Mouse (Mus musculus): ENCODE measurements around the gene Mex3b. TPM values are rescaled to one million over a fixed set of nuclear protein-coding genes. Genes with fewer than 3 reads are reported as not detected.

Gene Mex3b
- polyA plus RNA-seq, 1 experiment, result 0.01 TPM

DNA sequence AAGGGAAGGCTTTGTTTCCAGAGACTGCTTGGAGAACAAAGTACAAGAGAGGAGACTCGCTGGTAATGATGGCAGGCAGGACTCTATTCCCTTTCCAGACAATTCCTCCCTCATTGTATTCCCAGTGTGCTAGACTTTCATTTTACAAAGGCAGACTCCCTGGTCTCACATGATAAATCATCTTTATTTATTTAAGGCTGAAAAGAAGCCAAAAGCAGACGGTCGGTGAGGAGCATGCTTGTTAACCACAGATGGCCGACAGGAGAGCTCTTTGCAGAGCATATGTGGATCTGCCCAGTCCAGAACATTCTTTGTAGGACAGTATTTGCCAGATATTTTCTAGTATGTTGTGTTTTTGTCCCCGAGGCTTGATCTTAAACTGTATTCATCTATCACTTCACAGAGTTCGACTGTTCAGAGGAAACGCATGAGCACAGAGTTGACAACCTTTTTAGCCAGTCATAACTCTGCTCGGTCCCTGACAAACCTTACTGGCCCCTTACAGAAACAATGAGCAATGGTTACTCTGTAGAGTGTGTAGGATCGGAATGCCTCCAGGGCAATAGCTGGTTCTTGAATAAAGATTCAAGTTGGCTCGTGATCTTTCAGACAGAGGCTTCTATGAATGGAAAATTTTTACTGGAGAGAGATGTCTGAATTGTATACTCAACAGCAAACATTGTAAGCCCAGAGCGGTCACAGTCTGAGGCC lies 28.0 kb upstream of the Mex3b start:
- Histone ChIP-seq H3K9me3 (ENCODE audit: control insufficient read depth, low read length) (no peaks in the 10 kb centered on the region), H3K4me1 (ENCODE audit: control insufficient read depth) (no peaks in the 10 kb centered on the region), H3K36me3 (ENCODE audit: control insufficient read depth) (no peaks in the 10 kb centered on the region), H3K27me3 (ENCODE audit: control insufficient read depth) (no peaks in the 10 kb centered on the region), H3K4me3 (replicated peaks) (no peak overlapping the region)
- TF ChIP-seq GATA1 (IDR thresholded peaks at IDR 0.05; ENCODE audit: low read length) (no peak), TAL1 (IDR thresholded peaks at IDR 0.05; ENCODE audit: low read length) (no peak)

DNA sequence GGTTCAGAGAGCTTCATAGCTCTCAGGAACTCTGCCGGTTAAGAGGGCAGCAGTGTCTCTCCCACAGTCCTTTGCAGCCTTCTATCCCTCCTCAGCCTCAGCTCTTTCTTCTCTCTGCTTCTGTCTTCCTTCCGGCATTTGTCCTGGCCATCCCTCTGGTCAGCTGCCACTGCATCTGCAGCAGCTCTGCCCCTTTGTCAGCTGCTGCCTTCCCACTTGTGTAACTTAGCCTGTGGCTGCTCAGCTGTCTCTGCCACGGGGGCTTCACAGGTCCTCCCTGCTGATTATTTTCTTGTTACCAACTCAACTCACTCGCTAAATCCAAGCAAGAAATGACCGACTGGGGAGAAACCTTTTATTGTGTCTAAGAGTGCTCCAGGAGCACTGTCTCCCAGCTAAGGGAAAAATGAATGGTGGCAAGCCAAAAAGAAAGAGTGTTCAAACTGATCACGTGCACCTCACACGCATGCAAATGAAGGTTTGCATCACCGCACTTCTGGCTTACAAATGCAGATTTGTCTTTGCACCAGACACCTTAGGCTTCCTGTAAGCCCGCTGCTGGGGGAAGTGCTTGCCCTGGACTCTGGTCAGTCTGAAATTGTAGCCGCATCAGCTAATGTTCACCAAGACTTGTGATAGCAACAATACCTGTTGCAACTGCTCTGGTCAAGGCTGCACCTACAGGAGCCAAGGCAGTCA lies 24.8 kb upstream of the Mex3b start:
- TF ChIP-seq GATA1 (IDR thresholded peaks at IDR 0.05; ENCODE audit: low read length) (no peak), TAL1 (IDR thresholded peaks at IDR 0.05; ENCODE audit: low read length) (no peak)
- H3K27me3 ChIP-seq (ENCODE audit: control insufficient read depth), result no peaks in the 10 kb centered on the region
- no peaks in the 10 kb centered on the region for H3K9me3 ChIP-seq (ENCODE audit: control insufficient read depth, low read length)
- H3K4me3 ChIP-seq (replicated peaks), result no peak overlapping the region
- H3K4me1 ChIP-seq (ENCODE audit: control insufficient read depth), result no peaks in the 10 kb centered on the region
- H3K36me3 ChIP-seq (ENCODE audit: control insufficient read depth), result no peaks in the 10 kb centered on the region

DNA sequence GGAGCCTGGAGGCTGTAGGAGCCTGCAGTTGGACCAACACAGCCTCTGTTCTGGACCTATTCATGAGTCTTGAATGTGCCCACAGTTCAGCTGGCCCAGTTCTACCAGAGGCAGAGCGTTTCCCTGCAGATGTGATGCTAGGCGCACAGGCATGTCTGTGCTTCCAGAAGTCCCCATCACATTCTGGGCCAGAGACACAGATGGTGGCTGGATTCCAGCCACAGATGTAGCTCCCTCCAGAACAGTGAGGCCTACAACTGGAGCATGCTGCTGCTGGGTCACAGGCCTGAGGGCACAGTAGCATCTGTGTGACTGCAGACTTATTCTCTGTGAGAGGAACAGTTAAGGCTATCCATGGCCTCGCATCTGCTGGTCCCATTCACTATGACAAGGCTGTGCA lies 16.4 kb upstream of the Mex3b start:
- TF ChIP-seq TAL1 (IDR thresholded peaks at IDR 0.05; ENCODE audit: low read length), result no peak
- TF ChIP-seq GATA1 (IDR thresholded peaks at IDR 0.05; ENCODE audit: low read length), result no peak
- no peaks in the 10 kb centered on the region for H3K9me3 ChIP-seq (ENCODE audit: control insufficient read depth, low read length)
- no peaks in the 10 kb centered on the region for H3K4me1 ChIP-seq (ENCODE audit: control insufficient read depth)
- no peaks in the 10 kb centered on the region for H3K36me3 ChIP-seq (ENCODE audit: control insufficient read depth)
- H3K27me3 ChIP-seq (ENCODE audit: control insufficient read depth), result no peaks in the 10 kb centered on the region
- H3K4me3 ChIP-seq (replicated peaks), result no peak overlapping the region

DNA sequence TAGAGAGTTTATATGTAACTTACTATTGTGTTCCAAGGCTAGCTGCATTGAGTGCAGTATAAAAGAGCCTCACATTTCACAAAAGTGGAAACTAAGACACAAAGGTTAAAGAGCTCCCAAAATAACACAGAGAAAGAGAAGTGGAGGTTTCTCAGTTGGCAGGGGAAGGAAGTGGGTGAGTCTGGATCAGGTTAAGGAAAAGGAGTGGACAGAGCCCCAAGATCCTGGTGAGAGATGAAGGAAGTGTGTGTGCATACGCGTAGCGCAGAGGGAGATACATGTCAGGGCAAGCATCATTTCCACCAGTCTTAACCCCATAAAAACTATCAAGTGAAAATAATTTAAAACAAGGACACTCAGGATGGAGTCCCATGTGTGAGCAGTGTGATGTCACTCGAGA lies 15.5 kb upstream of the Mex3b start:
- H3K27me3 ChIP-seq (ENCODE audit: control insufficient read depth), result no peaks in the 10 kb centered on the region
- no peaks in the 10 kb centered on the region for H3K36me3 ChIP-seq (ENCODE audit: control insufficient read depth)
- H3K4me3 ChIP-seq (replicated peaks), result no peak overlapping the region
- TF ChIP-seq GATA1 (IDR thresholded peaks at IDR 0.05; ENCODE audit: low read length), result no peak
- no peak for TF ChIP-seq TAL1 (IDR thresholded peaks at IDR 0.05; ENCODE audit: low read length)
- H3K4me1 ChIP-seq (ENCODE audit: control insufficient read depth), result no peaks in the 10 kb centered on the region
- H3K9me3 ChIP-seq (ENCODE audit: control insufficient read depth, low read length), result no peaks in the 10 kb centered on the region

DNA sequence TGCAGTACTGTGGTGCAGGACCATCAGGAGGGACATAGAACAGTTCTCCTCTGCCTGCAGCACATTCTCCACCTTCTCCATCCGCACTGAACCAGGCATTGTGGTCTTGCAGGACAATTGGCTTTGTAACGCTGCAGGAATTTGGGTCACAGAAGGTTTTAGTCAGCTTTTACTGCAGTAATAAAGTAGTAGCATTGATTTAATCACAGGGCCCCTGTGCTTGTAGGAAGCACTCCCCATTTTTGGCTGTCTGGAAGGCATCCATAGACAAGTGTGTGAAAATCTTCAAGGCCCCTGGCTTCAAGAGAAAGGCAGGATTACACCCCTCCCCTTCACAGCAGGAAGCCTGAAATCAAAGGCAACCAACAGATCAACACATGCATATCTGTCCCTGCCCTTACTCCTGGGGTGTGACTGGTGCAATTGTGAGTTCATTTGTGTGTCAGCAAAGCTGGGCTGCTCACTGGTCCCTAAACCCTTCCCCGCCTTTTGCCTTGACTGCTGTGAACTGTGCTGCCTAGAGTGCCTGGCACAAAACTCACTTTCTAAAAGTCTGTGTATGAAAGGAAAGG lies 12.9 kb upstream of the Mex3b start:
- Histone ChIP-seq H3K4me3 (replicated peaks) (no peak overlapping the region), H3K36me3 (ENCODE audit: control insufficient read depth) (no peaks in the 10 kb centered on the region), H3K9me3 (ENCODE audit: control insufficient read depth, low read length) (no peaks in the 10 kb centered on the region), H3K4me1 (ENCODE audit: control insufficient read depth) (no peaks in the 10 kb centered on the region), H3K27me3 (ENCODE audit: control insufficient read depth) (no peaks in the 10 kb centered on the region)
- TF ChIP-seq GATA1 (IDR thresholded peaks at IDR 0.05; ENCODE audit: low read length), result no peak
- no peak for TF ChIP-seq TAL1 (IDR thresholded peaks at IDR 0.05; ENCODE audit: low read length)

DNA sequence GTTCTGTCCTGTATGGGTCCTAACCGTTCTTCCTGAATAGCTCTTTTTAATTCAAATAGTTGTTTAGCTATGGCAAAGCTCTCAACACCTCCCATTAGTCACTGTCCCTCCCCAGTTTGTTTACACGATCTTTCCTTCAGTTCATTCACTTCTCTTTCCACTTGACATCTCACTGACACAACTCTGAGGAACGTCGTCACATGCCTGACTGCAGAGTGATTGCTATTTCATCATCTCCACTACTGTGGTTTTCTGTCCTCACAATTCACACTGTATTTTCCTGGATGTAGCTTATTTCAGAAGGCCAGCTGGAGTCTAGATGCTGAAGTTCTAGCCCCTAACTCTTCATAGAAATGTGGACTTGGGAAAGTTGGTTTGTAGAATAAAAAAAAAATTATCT lies 8.5 kb upstream of the Mex3b start:
- no peaks in the 10 kb centered on the region for H3K4me1 ChIP-seq (ENCODE audit: control insufficient read depth)
- TF ChIP-seq GATA1 (IDR thresholded peaks at IDR 0.05; ENCODE audit: low read length) (no peak), TAL1 (IDR thresholded peaks at IDR 0.05; ENCODE audit: low read length) (no peak)
- no peaks in the 10 kb centered on the region for H3K9me3 ChIP-seq (ENCODE audit: control insufficient read depth, low read length)
- H3K36me3 ChIP-seq (ENCODE audit: control insufficient read depth), result no peaks in the 10 kb centered on the region
- H3K27me3 ChIP-seq (ENCODE audit: control insufficient read depth), result peaks cover 3% of the 10 kb centered on the region
- no peak overlapping the region for H3K4me3 ChIP-seq (replicated peaks)

DNA sequence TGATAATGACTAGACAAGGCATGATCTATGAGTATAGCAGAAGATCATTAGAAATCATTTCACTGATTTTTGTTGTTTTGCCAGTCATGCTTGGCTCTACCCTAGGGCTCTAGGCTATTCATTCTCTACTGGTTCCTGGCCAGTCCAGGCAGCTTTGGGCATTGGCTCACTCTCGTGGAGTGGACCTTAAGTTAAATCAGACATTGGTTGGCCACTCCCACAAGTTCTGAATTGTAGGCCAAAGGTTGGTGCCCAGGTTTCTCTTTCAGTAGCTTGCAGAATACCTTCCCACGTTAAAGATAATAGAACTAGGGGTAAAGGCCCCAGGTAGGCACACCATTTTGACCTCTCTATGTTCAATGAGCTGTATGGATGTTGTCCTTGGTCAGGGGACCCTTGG lies 6.5 kb upstream of the Mex3b start:
- Histone ChIP-seq H3K4me1 (ENCODE audit: control insufficient read depth) (peaks cover 3% of the 10 kb centered on the region), H3K36me3 (ENCODE audit: control insufficient read depth) (no peaks in the 10 kb centered on the region), H3K4me3 (replicated peaks) (no peak overlapping the region), H3K27me3 (ENCODE audit: control insufficient read depth) (peaks cover 20% of the 10 kb centered on the region), H3K9me3 (ENCODE audit: control insufficient read depth, low read length) (no peaks in the 10 kb centered on the region)
- TF ChIP-seq GATA1 (IDR thresholded peaks at IDR 0.05; ENCODE audit: low read length) (no peak), TAL1 (IDR thresholded peaks at IDR 0.05; ENCODE audit: low read length) (no peak)

DNA sequence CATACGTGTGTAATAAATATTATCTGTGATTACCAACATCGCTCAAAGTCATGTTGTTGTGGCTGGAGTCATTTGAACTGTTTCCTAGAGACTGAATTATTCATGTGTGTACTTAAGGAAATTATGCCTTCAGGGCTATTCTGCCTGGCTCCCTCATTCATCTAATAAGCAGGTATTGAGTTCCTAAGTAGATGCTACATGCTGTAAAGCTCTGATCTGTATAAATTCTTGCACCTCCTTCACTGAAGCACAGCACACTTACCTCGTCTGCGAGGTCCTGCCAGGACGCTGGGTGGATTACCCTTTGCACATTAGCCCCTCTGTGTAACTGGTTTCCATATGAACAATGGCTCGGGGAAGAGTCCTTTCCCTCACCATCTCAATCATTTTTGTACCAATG lies 3.8 kb upstream of the Mex3b start:
- TF ChIP-seq TAL1 (IDR thresholded peaks at IDR 0.05; ENCODE audit: low read length), result no peak
- no peak for TF ChIP-seq GATA1 (IDR thresholded peaks at IDR 0.05; ENCODE audit: low read length)

DNA sequence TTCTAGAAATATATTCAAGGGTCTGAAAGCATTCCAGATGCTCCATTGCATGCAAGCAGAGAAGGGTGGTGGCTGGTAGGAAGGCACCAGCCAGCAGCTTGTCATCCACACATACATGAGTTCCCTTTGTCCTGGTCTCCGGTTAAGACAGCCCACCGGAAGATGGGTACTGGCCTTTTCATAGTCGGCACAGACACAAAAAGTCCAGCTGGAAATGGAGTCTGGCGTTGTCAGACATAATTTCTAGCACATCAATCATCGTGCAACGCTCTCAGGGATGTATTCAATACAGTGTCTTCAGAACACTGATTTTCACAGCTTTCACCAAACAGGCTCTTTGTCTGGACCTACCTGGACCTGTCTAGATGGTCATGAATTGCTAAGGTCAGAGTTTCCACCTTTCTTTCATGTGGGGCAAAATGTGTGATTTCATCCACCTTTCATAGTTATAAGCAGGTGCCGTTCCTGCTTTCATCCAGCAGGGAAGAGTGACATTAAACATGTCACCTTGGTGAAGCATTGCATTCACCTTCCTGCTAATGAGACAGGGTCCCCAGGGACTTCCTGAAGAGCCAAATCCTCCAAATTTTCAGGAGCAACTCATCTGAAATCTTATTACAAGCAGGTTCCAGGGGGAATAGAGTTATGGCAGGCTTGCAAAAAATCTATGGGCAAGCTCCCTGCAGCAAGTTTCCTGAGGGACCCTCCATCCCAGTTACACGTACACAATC lies 2.7 kb upstream of the Mex3b start:
- Histone ChIP-seq H3K4me1 (ENCODE audit: control insufficient read depth) (peaks cover 35% of the 10 kb centered on the region), H3K36me3 (ENCODE audit: control insufficient read depth) (no peaks in the 10 kb centered on the region), H3K4me3 (replicated peaks) (no peak overlapping the region), H3K27me3 (ENCODE audit: control insufficient read depth) (peaks cover 58% of the 10 kb centered on the region), H3K9me3 (ENCODE audit: control insufficient read depth, low read length) (peaks cover 4% of the 10 kb centered on the region; the same call in 1 of the 2 replicates)
- TF ChIP-seq GATA1 (IDR thresholded peaks at IDR 0.05; ENCODE audit: low read length), result no peak

More for the DNA sequence above, 3.8 kb upstream of the Mex3b start:
- no peaks in the 10 kb centered on the region for H3K9me3 ChIP-seq (ENCODE audit: control insufficient read depth, low read length)
- H3K4me3 ChIP-seq (replicated peaks), result no peak overlapping the region
- H3K27me3 ChIP-seq (ENCODE audit: control insufficient read depth), result peaks cover 47% of the 10 kb centered on the region
- peaks cover 24% of the 10 kb centered on the region for H3K4me1 ChIP-seq (ENCODE audit: control insufficient read depth)
- no peaks in the 10 kb centered on the region for H3K36me3 ChIP-seq (ENCODE audit: control insufficient read depth)
